In genomic region chr9:45255967-45256366, GRCm38 (mm10) we compare ENCODE assay signal across 37 mouse cellular contexts. TPM values are rescaled to one million over a fixed set of nuclear protein-coding genes. Genes with fewer than 3 reads are reported as not detected.
"Had no signal": no experiment of that assay in that cellular context is flagged by ENCODE, and none has a peak within 500 bp of the region (broad histone marks: within the 10 kb centered on the region; RNA-seq: fewer than 3 reads in every experiment).

No protein-coding gene starts in this region.

- H3K36me3 ChIP-seq: heart, embryonic 10.5 days; heart, embryonic 12.5 days; heart, embryonic 13.5 days; heart, embryonic 15.5 days; hindbrain, embryonic 12.5 days; hindbrain, embryonic 13.5 days; hindbrain, embryonic 15.5 days; intestine, embryonic 15.5 days; kidney, embryonic 15.5 days had no signal

- H3K9ac ChIP-seq: heart, embryonic 12.5 days; heart, embryonic 13.5 days; heart, embryonic 15.5 days; hindbrain, embryonic 12.5 days; hindbrain, embryonic 13.5 days; hindbrain, embryonic 14.5 days; hindbrain, embryonic 15.5 days; intestine, embryonic 15.5 days; kidney, embryonic 15.5 days had no signal

- H3K27me3 ChIP-seq: hindbrain, embryonic 12.5 days; hindbrain, embryonic 13.5 days; hindbrain, embryonic 15.5 days; intestine, embryonic 15.5 days had no signal

- DNase-seq: heart, postnatal 10 days; heart, postnatal 14 days; heart, postnatal 36 days; kidney, adult 18-20 months; kidney, postnatal 10 days; kidney, postnatal 4 days; layer of hippocampus, adult 9-11 months; layer of hippocampus, postnatal 36 days had no signal

- H3K4me1 ChIP-seq: heart, embryonic 13.5 days; hindbrain, embryonic 12.5 days; hindbrain, embryonic 13.5 days; hindbrain, embryonic 15.5 days; intestine, embryonic 15.5 days; kidney, embryonic 15.5 days had no signal

- H3K4me3 ChIP-seq: heart, embryonic 10.5 days; heart, embryonic 12.5 days; heart, embryonic 13.5 days; heart, embryonic 15.5 days; hindbrain, embryonic 12.5 days; hindbrain, embryonic 13.5 days; hindbrain, embryonic 15.5 days; intestine, embryonic 15.5 days; kidney, embryonic 15.5 days; layer of hippocampus, adult 2 months had no signal

- H3K4me2 ChIP-seq: heart, embryonic 11.5 days; heart, embryonic 12.5 days; heart, embryonic 13.5 days; heart, embryonic 15.5 days; hindbrain, embryonic 12.5 days; hindbrain, embryonic 13.5 days; hindbrain, embryonic 14.5 days; hindbrain, embryonic 15.5 days; intestine, embryonic 15.5 days; kidney, embryonic 15.5 days had no signal

- H3K27ac ChIP-seq: heart, embryonic 10.5 days; heart, embryonic 13.5 days; heart, embryonic 15.5 days; hindbrain, embryonic 12.5 days; hindbrain, embryonic 13.5 days; hindbrain, embryonic 14.5 days; hindbrain, embryonic 15.5 days; hindbrain, postnatal 0 days; intestine, embryonic 15.5 days; kidney, embryonic 15.5 days; kidney, postnatal 0 days; layer of hippocampus, adult 2 months had no signal

- ATAC-seq: hindbrain, embryonic 16.5 days; hindbrain, postnatal 0 days; inflammation-experienced regulatory T-cells, adult 6 months; intestine, embryonic 15.5 days; intestine, embryonic 16.5 days; intestine, postnatal 0 days had no signal

- H3K9me3 ChIP-seq: heart, embryonic 10.5 days; heart, embryonic 12.5 days; heart, embryonic 13.5 days; heart, embryonic 15.5 days; hindbrain, embryonic 12.5 days; hindbrain, embryonic 13.5 days; hindbrain, embryonic 15.5 days; intestine, embryonic 15.5 days; kidney, embryonic 15.5 days had no signal

RNA-seq across cellular contexts. Expression of gene Tmprss4, which starts 52.1 kb away (rescaled TPM):
- total RNA-seq: heart, adult 8-10 months; heart, postnatal 10 days; heart, postnatal 25 days; heart, postnatal 36 days; hematopoietic stem cell, adult 5-6 weeks; layer of hippocampus, adult 18-20 months; layer of hippocampus, adult 2 months; layer of hippocampus, adult 8-10 months; layer of hippocampus, postnatal 10 days; layer of hippocampus, postnatal 14 days; layer of hippocampus, postnatal 25 days; layer of hippocampus, postnatal 36 days had no signal
- polyA plus RNA-seq: heart, embryonic 10.5 days; heart, embryonic 12.5 days; heart, embryonic 14.5 days; heart, postnatal 0 days; hindbrain, embryonic 11.5 days; hindbrain, embryonic 13.5 days; hindbrain, embryonic 14.5 days; hindbrain, embryonic 16.5 days; hindbrain, postnatal 0 days; inflammation-experienced regulatory T-cells, adult 6 months had no signal
